Mouse (Mus musculus): ENCODE measurements around the gene Gal.

Gal gene

GRCm38 (mm10) chr19:3414268-3414733 lies at the start of gene Gal:
Gene Gal, minus strand, starts transcription at chr19:3414544.
- no peak for DNase-seq (ENCODE audit: low read depth)

GRCm38 (mm10) chr19:3459986-3460385 lies 45.6 kb upstream of the Gal start:
- no peak for DNase-seq (ENCODE audit: low read depth)

GRCm38 (mm10) chr19:3458331-3459099 lies 44.2 kb upstream of the Gal start:
- no peak for DNase-seq (ENCODE audit: low read depth)

- DNase-seq (ENCODE audit: low read depth): no peak
Measured at GRCm38 (mm10) chr19:3457700-3458099, 43.4 kb upstream of the Gal start.

GRCm38 (mm10) chr19:3451649-3452048 lies 37.3 kb upstream of the Gal start:
- DNase-seq (ENCODE audit: low read depth): no peak

- DNase-seq (ENCODE audit: low read depth): peak; percentile 81
Measured at GRCm38 (mm10) chr19:3451170-3451569, 36.8 kb upstream of the Gal start.

- no peak for DNase-seq (ENCODE audit: low read depth)
Measured at GRCm38 (mm10) chr19:3450714-3451113, 36.4 kb upstream of the Gal start.

- peak; percentile 36 for DNase-seq (ENCODE audit: low read depth)
Measured at GRCm38 (mm10) chr19:3449248-3449647, 34.9 kb upstream of the Gal start.

GRCm38 (mm10) chr19:3447348-3447747 lies 33.0 kb upstream of the Gal start:
- DNase-seq (ENCODE audit: low read depth): no peak

GRCm38 (mm10) chr19:3441092-3441491 lies 26.7 kb upstream of the Gal start:
- no peak for DNase-seq (ENCODE audit: low read depth)

- no peak for DNase-seq (ENCODE audit: low read depth)
Measured at GRCm38 (mm10) chr19:3440667-3441066, 26.3 kb upstream of the Gal start.

GRCm38 (mm10) chr19:3437980-3438379 lies 23.6 kb upstream of the Gal start:
- peak; percentile 53 for DNase-seq (ENCODE audit: low read depth)

- peak; percentile 53 for DNase-seq (ENCODE audit: low read depth)
Measured at GRCm38 (mm10) chr19:3436840-3437239, 22.5 kb upstream of the Gal start.

GRCm38 (mm10) chr19:3435824-3436223 lies 21.5 kb upstream of the Gal start:
- no peak for DNase-seq (ENCODE audit: low read depth)

GRCm38 (mm10) chr19:3434641-3435040 lies 20.3 kb upstream of the Gal start:
- no peak for DNase-seq (ENCODE audit: low read depth)

GRCm38 (mm10) chr19:3434124-3434523 lies 19.8 kb upstream of the Gal start:
- no peak for DNase-seq (ENCODE audit: low read depth)

GRCm38 (mm10) chr19:3431969-3432368 lies 17.6 kb upstream of the Gal start:
- no peak for DNase-seq (ENCODE audit: low read depth)

- DNase-seq (ENCODE audit: low read depth): no peak
Measured at GRCm38 (mm10) chr19:3431066-3431465, 16.7 kb upstream of the Gal start.

GRCm38 (mm10) chr19:3429156-3429816 lies 14.9 kb upstream of the Gal start:
- no peak for DNase-seq (ENCODE audit: low read depth)

GRCm38 (mm10) chr19:3428057-3428830 lies 13.9 kb upstream of the Gal start:
- no peak for DNase-seq (ENCODE audit: low read depth)

- no peak for DNase-seq (ENCODE audit: low read depth)
Measured at GRCm38 (mm10) chr19:3424214-3424613, 9.9 kb upstream of the Gal start.

GRCm38 (mm10) chr19:3422981-3423380 lies 8.6 kb upstream of the Gal start:
- DNase-seq (ENCODE audit: low read depth): peak; percentile 62

- DNase-seq (ENCODE audit: low read depth): no peak
Measured at GRCm38 (mm10) chr19:3422488-3422887, 8.1 kb upstream of the Gal start.

Data from 416B (cell line).